Mouse (Mus musculus): ENCODE results near the gene Tmc8.

DNA sequence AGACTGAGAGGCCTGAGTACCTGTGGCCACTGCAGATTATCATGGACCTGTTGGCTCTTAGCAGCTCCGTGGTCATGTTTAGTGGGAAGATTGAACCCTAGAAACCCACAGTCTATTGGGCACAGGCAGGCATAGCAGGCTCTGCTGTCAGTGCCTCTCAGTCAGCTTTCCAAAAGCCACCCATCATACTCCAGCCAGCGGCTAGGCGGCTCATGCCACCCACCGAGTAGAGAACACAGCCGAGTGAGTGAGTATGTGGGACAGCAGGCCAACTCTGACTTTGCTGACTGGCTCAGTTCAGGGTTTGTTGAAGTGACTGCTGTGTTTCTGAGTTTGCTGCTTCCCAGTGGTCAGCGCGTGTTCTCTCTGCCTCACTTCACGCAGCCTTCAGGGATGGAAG is 39.6 kb upstream of the Tmc8 start:
- TF ChIP-seq GATA1 (IDR thresholded peaks at IDR 0.05; ENCODE audit: low read length) (no peak), TAL1 (IDR thresholded peaks at IDR 0.05; ENCODE audit: low read length) (no peak)

Measured in erythroblast, embryonic 14.5 days (primary cell).